Mouse (Mus musculus) left cerebral cortex, postnatal 25 days (tissue): ENCODE measurements around the gene Tbc1d23. TPM values are rescaled to one million over a fixed set of nuclear protein-coding genes. Genes with fewer than 3 reads are reported as not detected.

Source experiments
- DNase-seq, 2 experiments: peaks; one replicate each; pipeline ENCODE4 v3.0.0; 2022; ENCODE audit warnings: low spot score in 2 of 2, mixed read lengths in 1 of 2
- intact Hi-C: fragments of 180-260 bp; cut with DNase I; formaldehyde crosslinking; loops from one replicate; pipeline ENCODE4 v1.15.1; 2025
- total RNA-seq, 2 experiments: library from RNA; stranded (reverse); gene quantifications; 2 replicates each; pipeline ENCODE4 v1.2.3; 2021

The Tbc1d23 gene
- 10 to 100 TPM; 40.6 to 48.6 TPM for total RNA-seq

DNA sequence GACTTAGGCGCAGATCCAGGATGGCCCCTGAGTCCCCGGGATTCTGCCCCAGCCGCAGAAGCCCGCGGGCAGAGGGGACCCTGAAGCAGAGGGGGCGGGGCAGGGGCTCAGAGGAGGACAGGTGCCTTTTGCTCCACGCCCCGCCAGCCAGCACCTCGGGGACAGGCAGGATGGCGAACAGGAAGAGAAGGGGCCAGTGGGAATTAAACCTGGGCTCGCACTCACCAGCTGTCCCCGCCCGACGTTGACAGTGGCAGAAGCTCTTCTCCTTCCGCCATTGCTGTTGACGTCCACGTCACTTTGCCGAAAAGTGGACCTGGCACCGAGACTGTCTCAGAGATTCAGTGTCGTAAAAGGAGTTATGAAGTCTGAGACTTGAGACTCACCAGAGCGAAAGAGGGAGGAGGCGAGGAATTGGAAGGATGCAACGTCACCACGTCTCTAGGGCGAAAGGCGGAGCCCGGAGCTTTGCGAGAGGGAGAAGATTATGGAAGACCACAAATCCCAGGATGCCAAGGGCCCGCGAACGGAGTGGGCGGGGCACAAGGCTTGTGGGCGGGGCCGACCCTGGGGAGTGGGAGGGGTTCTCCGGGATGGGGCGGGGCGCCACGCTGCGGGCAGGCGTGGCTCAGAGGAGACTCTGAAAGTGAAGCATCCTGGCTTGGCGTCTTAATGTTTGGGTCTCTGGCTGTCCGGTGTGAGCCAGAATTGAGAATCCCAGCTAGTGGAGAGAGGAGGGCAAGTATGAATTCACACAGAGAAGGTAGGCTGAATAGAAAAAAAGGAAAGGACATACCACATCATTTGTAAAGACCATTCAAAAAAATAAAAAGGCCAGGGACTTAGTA, at the start of gene Tbc1d23:
Gene Tbc1d23 (minus strand): TSS at position 416 of the 848 bp plus-strand sequence.
- peak; percentile 96 to 100 for DNase-seq
- intact Hi-C loops: no loop called here

DNA sequence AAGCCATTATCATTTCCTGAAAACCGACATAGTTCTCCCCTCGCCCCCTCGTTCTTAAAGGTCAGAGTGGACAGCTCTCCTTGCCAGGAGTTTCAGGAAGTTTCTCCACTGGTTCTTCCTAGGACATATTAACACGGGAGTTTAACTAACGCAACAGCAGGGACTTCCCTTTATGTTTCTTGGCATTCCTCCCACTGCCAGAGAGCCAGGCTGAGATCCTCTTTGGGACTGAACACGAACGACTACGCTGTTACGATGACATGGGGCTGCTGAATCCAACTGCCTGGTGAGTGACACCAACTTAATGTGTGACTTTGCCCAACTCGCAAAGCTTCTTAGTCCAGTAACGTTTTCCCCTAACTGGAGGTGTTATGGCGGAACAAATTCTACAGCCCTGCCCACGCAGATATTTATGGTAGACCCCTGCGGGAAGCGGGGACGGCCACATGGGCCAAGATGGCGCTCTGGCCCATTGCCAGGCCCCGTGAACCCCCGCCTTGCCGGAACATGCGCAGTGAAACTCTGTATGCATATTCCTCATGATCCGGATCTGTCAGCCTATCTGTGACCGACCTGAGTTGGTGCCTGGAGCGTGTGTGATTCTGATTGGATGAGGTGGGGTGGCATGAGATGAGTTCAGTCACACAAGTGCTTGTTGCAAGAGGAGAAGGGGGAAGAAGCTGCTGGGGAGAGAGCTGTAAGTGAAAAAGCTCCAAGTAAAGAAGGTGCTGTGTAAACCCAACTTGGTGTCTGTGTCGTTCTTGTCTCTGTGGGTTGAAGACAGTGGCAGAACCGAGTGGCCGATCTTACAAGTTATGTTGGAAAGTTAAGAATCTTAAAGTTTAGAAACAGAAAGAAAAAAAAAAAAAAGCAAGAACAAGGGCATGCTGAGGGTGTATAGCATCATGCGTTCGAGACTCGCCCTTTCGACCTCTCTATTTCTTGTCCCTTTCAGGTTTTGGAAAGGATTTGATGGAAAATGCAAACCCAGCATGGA, 49.2 kb upstream of the Tbc1d23 start:
- DNase-seq: peak in 1 of 2 experiments; percentile 14
- intact Hi-C loops: no loop called here

GRCm38 (mm10) chr16:57278976-57279626, 47.8 kb upstream of the Tbc1d23 start:
- DNase-seq: no peak
- intact Hi-C loops: no loop called here

DNA sequence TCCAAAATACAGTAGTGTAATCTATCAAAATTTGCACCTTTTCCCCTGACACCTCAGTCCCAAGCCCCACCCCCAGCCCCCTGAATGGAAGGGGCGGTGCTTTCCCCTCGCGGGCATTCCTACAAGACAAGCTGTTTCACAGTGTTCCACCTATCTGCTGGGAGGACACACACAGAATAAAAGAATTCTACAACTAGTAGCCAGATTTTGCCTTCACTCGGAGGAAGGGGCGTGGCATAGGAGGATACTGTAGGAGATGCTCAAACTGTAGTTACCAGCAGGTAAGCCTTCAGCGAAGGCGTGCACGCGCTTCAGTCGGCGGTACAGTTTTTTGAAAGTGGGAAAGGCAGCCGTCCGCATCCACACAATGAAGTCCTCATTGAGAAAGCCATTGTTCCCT, 38.4 kb upstream of the Tbc1d23 start:
- intact Hi-C loops: no loop called here
- DNase-seq: no peak

DNA sequence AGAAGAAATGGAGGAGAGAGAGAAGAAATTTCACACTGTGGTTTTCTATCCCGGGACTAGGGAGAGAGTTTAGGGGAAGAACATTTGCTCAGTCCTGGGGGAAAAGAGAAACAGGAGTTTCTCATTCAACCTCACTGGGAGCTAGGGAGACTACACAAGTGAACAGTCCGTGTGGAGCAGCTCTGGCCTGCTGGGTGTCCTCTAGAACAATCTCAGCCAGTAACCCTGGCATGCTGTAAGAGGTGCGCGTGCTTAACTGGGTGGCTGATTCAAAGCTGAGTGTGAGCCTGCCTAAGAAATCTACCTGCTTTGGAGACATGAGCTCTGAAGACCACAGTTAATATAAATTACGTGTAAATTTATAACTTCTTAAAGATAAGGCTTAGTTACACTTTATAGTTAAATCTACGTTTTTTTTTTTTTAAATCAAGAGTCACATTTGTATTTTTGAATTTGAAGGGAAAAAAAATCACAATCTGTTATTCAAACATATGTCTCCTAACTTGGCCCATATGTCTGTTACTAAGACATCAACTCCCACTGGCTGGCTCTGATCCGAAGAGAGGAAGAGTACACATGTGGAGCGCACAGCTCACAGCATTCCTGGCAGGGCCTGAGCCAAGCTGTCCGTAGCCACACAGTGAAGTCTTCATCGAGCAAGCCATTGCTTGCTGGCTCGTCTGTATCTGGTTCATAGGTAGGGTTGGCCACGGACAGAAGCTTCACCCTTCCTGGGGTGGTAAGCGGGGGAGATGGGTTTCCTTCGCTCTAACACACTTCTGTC, 36.9 kb upstream of the Tbc1d23 start:
- intact Hi-C loops: loop anchor here (1.0 kb wide), 2 partner anchors 91 to 121 kb away; no protein-coding TSS in a partner anchor
- DNase-seq: peak; percentile 64 to 91

GRCm38 (mm10) chr16:57267068-57267467, 35.8 kb upstream of the Tbc1d23 start:
- no peak for DNase-seq
- intact Hi-C loops: no loop called here

GRCm38 (mm10) chr16:57260152-57260551, 28.8 kb upstream of the Tbc1d23 start:
- DNase-seq: no peak
- intact Hi-C loops: no loop called here

- intact Hi-C loops: no loop called here
- no peak for DNase-seq
Observed at GRCm38 (mm10) chr16:57259356-57260083, 28.2 kb upstream of the Tbc1d23 start.

DNA sequence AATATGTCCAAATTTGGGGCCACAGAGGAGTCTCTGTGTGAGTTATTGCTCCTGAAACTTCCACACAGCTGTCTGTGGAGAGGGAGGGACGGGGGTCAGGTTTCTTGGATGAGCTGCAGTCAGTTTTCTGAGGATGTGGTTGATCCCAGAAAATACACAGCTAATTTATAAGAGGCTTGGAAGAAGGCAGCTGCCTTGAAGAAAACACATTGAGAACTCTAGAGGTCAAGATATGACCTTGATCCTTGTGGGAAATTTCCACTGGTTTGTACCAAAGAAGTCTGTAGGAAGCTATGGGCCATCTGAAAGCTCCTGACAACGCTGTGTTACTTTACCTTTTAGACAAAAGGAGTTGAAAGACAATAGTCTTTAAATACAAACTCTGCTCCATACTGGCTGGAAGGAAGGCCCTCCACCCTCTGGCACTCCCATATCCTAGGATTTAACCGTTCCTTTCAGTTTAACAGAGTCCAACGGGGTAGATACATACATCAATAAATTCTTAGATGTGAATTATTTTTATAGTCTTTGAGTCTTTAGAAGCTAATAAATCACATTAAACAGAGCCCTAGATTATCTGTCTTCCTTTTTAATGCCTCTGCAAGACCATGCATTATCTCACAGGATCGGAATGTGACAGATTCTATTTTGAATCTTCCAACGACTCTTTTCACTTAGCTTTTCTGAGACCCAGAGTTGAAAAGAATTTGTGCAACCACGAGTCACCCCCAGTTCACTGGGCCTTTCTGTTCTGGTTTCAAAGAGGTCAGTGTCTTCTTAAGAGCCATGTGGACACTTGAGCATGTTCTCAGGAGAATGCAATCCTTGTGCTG, 20.5 kb upstream of the Tbc1d23 start:
- intact Hi-C loops: no loop called here
- DNase-seq: peak in 1 of 2 experiments; percentile 7

DNA sequence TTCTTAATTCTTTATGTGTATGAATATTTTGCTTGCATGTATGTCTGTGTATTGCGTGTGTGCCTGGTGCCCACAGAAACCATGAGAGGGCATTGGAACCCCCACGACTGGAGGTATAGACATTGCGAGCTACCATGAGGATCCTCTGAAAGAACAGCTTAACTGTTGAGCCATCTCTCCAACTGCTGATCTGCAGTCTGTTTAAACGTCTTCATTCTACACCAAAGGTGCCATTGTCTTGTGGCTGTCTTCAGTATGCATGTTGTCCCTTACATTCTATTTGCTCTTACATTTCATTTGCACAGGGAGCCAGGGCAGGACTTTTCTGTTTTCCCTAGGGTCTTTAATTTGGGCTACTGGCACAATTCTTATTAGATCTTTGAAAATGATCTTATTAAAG, 19.7 kb upstream of the Tbc1d23 start:
- no peak for DNase-seq
- intact Hi-C loops: no loop called here

DNA sequence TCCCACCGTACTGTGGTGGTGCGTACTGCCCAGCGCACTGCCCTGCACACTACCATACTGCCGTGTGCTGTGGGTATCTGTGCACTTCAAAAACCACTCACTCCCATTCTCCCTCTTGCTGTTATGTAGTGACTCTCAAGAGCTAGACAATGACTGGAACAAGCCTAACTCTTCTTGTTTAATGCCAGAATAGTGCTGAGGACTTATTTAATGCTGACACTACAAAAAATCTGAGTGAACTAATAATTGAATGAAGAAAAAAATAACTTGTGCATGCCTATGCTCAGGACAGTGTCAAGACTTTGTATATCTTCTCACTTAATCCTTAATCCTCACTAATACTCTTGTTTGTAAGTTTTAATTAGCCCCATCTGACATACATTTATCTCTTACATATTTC, 16.2 kb upstream of the Tbc1d23 start:
- no peak for DNase-seq
- intact Hi-C loops: no loop called here

GRCm38 (mm10) chr16:57246596-57246995, 15.3 kb upstream of the Tbc1d23 start:
- intact Hi-C loops: no loop called here
- no peak for DNase-seq

- intact Hi-C loops: loop anchor here (1.0 to 5.0 kb wide), 2 partner anchors 155 to 353 kb away; no protein-coding TSS in a partner anchor
- peak; percentile 74 to 85 for DNase-seq
Observed at GRCm38 (mm10) chr16:57243858-57244248, 12.5 kb upstream of the Tbc1d23 start.

GRCm38 (mm10) chr16:57243205-57243857, 12.0 kb upstream of the Tbc1d23 start:
- intact Hi-C loops: loop anchor here (5.0 kb wide), 1 partner anchor 354 kb away; no protein-coding TSS in a partner anchor
- DNase-seq: peak in 1 of 2 experiments; percentile 28

- intact Hi-C loops: loop anchor here (5.0 kb wide), 1 partner anchor 354 kb away; no protein-coding TSS in a partner anchor
Observed at GRCm38 (mm10) chr16:57242857-57243204, 11.5 kb upstream of the Tbc1d23 start.

DNA sequence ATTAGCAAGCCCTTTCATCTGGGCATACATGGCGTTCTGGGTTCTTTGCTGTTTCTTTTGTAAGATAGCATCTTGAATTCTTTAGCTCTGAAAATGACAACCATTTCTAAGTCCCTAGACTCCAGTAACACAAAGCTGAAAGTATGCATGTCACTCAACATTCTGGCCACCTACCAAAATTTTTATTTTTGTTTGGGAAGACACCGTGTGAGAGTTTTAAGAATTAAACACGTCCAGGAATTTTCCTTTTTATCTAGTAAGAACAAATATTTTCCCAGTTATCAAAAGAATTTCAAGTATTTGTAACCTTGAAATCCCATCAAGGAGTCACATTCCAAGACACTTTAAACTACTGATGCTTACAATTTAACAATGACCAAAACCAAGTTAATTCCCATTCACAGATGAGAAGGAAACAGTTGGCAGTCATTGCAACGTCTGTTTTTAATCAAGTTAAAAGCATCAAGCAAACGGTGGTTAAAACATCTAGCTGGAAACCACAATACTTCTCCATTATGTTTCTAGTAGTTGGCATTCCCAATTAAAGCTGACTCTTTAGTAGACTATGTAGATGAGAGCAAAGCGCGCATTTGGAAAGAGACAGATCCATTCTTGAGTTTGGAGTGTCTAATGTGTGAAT, 4.7 kb upstream of the Tbc1d23 start:
- DNase-seq: no peak
- intact Hi-C loops: no loop called here

More at GRCm38 (mm10) chr16:57242857-57243204, 11.5 kb upstream of the Tbc1d23 start:
- no peak for DNase-seq
